Mouse (Mus musculus) cortical plate, adult 2 months (tissue): ENCODE data around the gene Rnasel. TPM values are rescaled to one million over a fixed set of nuclear protein-coding genes. Genes with fewer than 3 reads are reported as not detected.

Experiments
- H3K27ac ChIP-seq: fragments of 200-500 bp; 2 replicates; pipeline ENCODE4 v1.5.1; 2012; ENCODE audit warnings: low read length, control low read depth, inconsistent platforms; ENCODE audit not compliant: insufficient read depth
- H3K4me1 ChIP-seq: fragments of 200-500 bp; 2 replicates; pipeline ENCODE4 v1.6.1; 2011; ENCODE audit warnings: low read length; ENCODE audit not compliant: control insufficient read depth, insufficient read depth
- H3K4me3 ChIP-seq: fragments of 200-500 bp; 2 replicates; pipeline ENCODE4 v1.5.1; 2011; ENCODE audit warnings: mild to moderate bottlenecking, low read length, control low read depth; ENCODE audit not compliant: insufficient read depth
- CTCF ChIP-seq: fragments of 200-500 bp; IDR thresholded peaks from 2 replicates; pipeline ENCODE4 v1.5.1; 2011; ENCODE audit warnings: mild to moderate bottlenecking, control low read depth, low read length; ENCODE audit not compliant: insufficient read depth; ENCODE audit errors: extremely low read depth
- POLR2A ChIP-seq: fragments of 200-500 bp; IDR thresholded peaks from 2 replicates; pipeline ENCODE4 v1.6.1; 2011; ENCODE audit warnings: mild to moderate bottlenecking, low read length, control low read depth; ENCODE audit not compliant: insufficient read depth; ENCODE audit errors: extremely low read depth
- polyA plus RNA-seq: library from polyadenylated mRNA; depleted of rRNA; stranded (reverse); fragments of >200 nt; gene quantifications from 2 replicates; pipeline ENCODE4 v1.2.3, GENCODE M21; 2012

The Rnasel gene
- polyA plus RNA-seq, 1 experiment, result 15.0 TPM

GRCm38 (mm10) chr1:153730671-153731070 lies 18.6 kb upstream of the Rnasel start:
- TF ChIP-seq POLR2A (no peak), CTCF (no peak)
- Histone ChIP-seq H3K4me3 (no peak overlapping the region), H3K4me1 (peaks cover 8% of the 10 kb centered on the region; the same call in 1 of the 2 replicates), H3K27ac (peak overlapping the region; percentile 76; the same call in 1 of the 2 replicates)

DNA sequence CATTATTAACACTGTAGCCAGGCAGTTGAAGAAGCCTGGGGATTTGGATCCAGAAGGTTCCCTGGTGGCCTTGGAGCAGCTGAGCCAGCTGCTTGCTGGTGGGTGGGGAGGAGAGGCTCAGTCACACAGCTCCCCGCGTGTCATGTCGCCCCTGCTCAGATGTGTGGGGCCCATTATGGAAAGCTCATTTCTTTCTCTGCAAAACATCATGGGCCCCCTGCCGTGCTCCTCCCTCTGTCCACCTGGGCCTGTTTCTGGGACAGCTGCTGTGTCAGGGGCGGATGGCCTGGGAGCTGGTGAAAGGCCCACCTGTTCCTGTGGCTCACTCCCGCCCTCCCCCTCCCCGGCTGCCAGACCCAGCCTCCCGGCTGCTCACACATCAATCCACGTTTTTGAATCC lies 16.0 kb upstream of the Rnasel start:
- Histone ChIP-seq H3K4me3 (no peak overlapping the region), H3K27ac (no peak overlapping the region), H3K4me1 (peaks cover 15% of the 10 kb centered on the region)
- TF ChIP-seq POLR2A, result no peak

DNA sequence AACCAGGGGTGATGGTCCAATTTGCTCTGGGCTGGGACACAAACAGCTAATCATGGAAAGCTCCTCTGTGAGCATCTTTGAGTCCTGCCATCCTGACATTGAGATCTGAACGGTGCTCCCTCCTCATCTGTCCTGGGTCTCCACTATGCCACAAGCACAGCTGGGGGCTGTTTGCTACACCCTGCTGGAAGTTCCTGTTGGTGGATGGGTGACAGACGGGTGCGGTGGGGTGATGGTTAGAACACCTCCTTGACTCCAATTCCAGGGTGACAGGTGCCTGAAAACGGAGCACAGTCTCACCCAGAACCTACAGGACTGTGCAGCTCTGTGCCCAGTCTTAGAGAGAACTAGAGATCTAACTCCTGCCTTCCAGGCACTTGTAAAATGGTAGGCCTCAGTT lies 14.4 kb upstream of the Rnasel start:
- Histone ChIP-seq H3K4me3 (no peak overlapping the region), H3K27ac (no peak overlapping the region), H3K4me1 (peaks cover 15% of the 10 kb centered on the region)
- TF ChIP-seq POLR2A (no peak), CTCF (no peak)

DNA sequence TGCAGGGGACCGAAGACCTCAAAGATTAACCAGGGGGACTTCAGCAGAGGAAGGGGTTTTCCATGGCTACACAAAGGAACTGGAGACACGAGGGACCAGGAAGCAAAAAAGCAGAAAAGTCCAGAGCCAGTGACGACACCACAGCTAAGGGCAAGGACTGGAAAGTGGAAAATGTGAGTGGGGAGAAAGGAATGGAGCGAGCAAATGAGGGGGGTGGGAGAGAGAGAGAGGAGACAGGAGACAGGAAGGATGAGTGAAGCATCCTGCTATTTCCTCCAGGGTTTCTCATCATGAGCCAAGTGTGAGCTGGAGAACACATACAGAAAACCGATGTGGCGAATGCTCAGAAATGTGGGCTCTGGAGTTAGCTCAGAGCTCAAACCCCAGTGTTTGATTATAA lies 13.1 kb upstream of the Rnasel start:
- Histone ChIP-seq H3K4me1 (peaks cover 12% of the 10 kb centered on the region), H3K4me3 (no peak overlapping the region), H3K27ac (no peak overlapping the region)
- TF ChIP-seq CTCF, result no peak
- no peak for TF ChIP-seq POLR2A

GRCm38 (mm10) chr1:153737101-153738085 lies 11.8 kb upstream of the Rnasel start:
- H3K4me3 ChIP-seq, result no peak overlapping the region
- TF ChIP-seq CTCF (no peak), POLR2A (no peak)
- peaks cover 12% of the 10 kb centered on the region for H3K4me1 ChIP-seq
- H3K27ac ChIP-seq, result no peak overlapping the region

DNA sequence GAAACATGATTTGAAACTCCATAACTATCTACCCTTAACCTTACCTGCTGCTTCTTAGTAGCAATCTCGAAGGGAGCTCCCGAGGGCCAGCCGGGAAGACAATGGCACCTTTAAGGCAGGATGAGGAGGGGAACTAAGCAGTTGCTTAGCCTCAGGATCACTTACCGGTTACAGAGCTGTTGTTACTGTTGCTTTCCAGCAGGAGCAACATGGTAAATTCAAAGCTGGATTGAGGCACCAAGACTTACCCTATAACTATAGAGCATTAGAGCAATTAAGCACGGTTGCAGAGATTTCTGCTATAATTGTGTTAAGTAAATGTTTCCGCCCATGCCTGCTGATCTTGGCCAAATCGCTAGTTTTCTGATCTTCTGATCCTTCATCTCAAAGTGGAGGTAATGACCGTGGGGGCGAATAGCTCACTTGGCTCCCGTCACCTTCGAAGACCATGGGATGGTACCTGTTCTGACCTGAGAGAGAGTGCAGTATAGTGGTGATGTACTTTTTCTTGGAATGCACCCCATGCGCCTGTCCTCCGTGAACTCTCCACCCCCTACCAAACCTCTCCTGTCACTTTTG lies 9.7 kb upstream of the Rnasel start:
- no peak overlapping the region for H3K27ac ChIP-seq
- peak overlapping the region; percentile 70; the same call in 1 of the 2 replicates for H3K4me3 ChIP-seq
- peaks cover 7% of the 10 kb centered on the region for H3K4me1 ChIP-seq
- TF ChIP-seq CTCF (no peak), POLR2A (no peak)

DNA sequence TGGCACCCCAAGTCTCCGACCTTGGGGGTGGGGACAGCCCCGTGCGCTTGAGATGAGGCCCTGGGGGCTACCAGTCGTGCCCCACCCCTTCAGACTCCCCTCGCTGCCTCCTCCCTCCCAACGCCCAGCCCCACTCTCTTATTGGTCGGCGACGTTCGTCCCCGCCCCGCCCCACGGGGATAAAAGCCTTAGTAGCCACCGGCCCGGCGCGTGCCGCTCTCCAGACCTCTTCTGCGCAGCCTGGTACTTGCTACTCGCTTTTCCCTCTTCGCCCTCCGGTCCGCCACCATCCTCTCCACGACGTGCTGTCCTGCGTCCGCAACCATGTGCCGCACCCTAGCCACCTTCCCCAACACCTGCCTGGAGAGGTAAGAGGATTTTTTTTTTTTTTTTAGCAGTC lies 9.1 kb upstream of the Rnasel start, which contains the start of gene Rgs16:
TSS of gene Rgs16 (plus strand) at position 205 of the 400 bp plus-strand sequence.
- Histone ChIP-seq H3K27ac (no peak within 1 kb of the TSS), H3K4me1 (peaks cover 7% of the 10 kb centered on the region), H3K4me3 (peak within 1 kb of the TSS; percentile 70)
- peak; percentile 91 for TF ChIP-seq POLR2A
- no peak for TF ChIP-seq CTCF

- Histone ChIP-seq H3K27ac (no peak overlapping the region), H3K4me3 (peak overlapping the region; percentile 70), H3K4me1 (peaks cover 7% of the 10 kb centered on the region)
- TF ChIP-seq POLR2A (no peak), CTCF (no peak)
These were observed 8.3 kb upstream of the Rnasel start for GRCm38 (mm10) chr1:153740775-153741400.

GRCm38 (mm10) chr1:153741551-153742316 lies 7.5 kb upstream of the Rnasel start:
- peaks cover 7% of the 10 kb centered on the region for H3K4me1 ChIP-seq
- no peak overlapping the region for H3K27ac ChIP-seq
- peak overlapping the region; percentile 70; the same call in 1 of the 2 replicates for H3K4me3 ChIP-seq
- TF ChIP-seq CTCF (no peak), POLR2A (no peak)
